Mouse (Mus musculus) mouse embryonic stem cell (cell line): ENCODE measurements around the gene Apba2.

Experiments used
- in situ Hi-C, 2 experiments: fragments of 300-500 bp; cut with MboI; formaldehyde crosslinking; loops; 1 replicate in 1 of 2; 3 replicates in 1 of 2; pipeline ENCODE4 v1.14.3; 2019 to 2020; ENCODE audit warnings: low sequenced_read_pairs in 2 of 2, low pct_unique_long_range_greater_than_20kb in 1 of 2, mixed read lengths in 1 of 2; ENCODE audit not compliant: unreplicated experiment in 1 of 2

Gene Apba2

GRCm38 (mm10) chr7:64501536-64502270, at the start of gene Apba2:
Gene Apba2 (plus strand): TSS chr7:64501706.
- in situ Hi-C loops, result loop anchor here in 1 of 2 experiments (25.0 kb wide), 1 partner anchor 236 kb away; no protein-coding TSS in a partner anchor

GRCm38 (mm10) chr7:64451861-64452382, 49.6 kb upstream of the Apba2 start:
- in situ Hi-C loops, result no loop called here

- in situ Hi-C loops, result no loop called here
Observed at GRCm38 (mm10) chr7:64452471-64453222, 48.9 kb upstream of the Apba2 start.

- in situ Hi-C loops, result no loop called here
Observed at GRCm38 (mm10) chr7:64456176-64456575, 45.3 kb upstream of the Apba2 start.

- in situ Hi-C loops, result no loop called here
Observed at GRCm38 (mm10) chr7:64456676-64457075, 44.8 kb upstream of the Apba2 start.

- in situ Hi-C loops, result no loop called here
Observed at GRCm38 (mm10) chr7:64457811-64458210, 43.7 kb upstream of the Apba2 start.

GRCm38 (mm10) chr7:64497438-64497837, 4.1 kb upstream of the Apba2 start:
- in situ Hi-C loops, result no loop called here

- in situ Hi-C loops, result loop anchor here in 1 of 2 experiments (25.0 kb wide), 1 partner anchor 235 kb away; no protein-coding TSS in a partner anchor
Observed at GRCm38 (mm10) chr7:64502271-64503180, 1.0 kb downstream of the Apba2 start.

- in situ Hi-C loops, result loop anchor here in 1 of 2 experiments (25.0 kb wide), 1 partner anchor 234 kb away; no protein-coding TSS in a partner anchor
Observed at GRCm38 (mm10) chr7:64503641-64504040, 2.1 kb downstream of the Apba2 start.

- in situ Hi-C loops, result loop anchor here in 1 of 2 experiments (25.0 kb wide), 1 partner anchor 233 kb away; no protein-coding TSS in a partner anchor
Observed at GRCm38 (mm10) chr7:64504691-64505231, 3.3 kb downstream of the Apba2 start.

GRCm38 (mm10) chr7:64505571-64505970, 4.1 kb downstream of the Apba2 start:
- in situ Hi-C loops, result loop anchor here in 1 of 2 experiments (25.0 kb wide), 1 partner anchor 232 kb away; no protein-coding TSS in a partner anchor

- in situ Hi-C loops, result loop anchor here in 1 of 2 experiments (25.0 kb wide), 1 partner anchor 228 kb away; no protein-coding TSS in a partner anchor
Observed at GRCm38 (mm10) chr7:64508826-64509225, 7.3 kb downstream of the Apba2 start.

- in situ Hi-C loops, result loop anchor here in 1 of 2 experiments (10.0 to 25.0 kb wide), 2 partner anchors 65 to 227 kb away; no protein-coding TSS in a partner anchor
Observed at GRCm38 (mm10) chr7:64509911-64510310, 8.4 kb downstream of the Apba2 start.

GRCm38 (mm10) chr7:64510526-64511210, 9.2 kb downstream of the Apba2 start:
- in situ Hi-C loops, result loop anchor here in 1 of 2 experiments (10.0 to 25.0 kb wide), 2 partner anchors 66 to 227 kb away; no protein-coding TSS in a partner anchor

GRCm38 (mm10) chr7:64513621-64514020, 12.1 kb downstream of the Apba2 start:
- in situ Hi-C loops, result loop anchor here in 1 of 2 experiments (10.0 to 25.0 kb wide), 2 partner anchors 69 to 224 kb away; no protein-coding TSS in a partner anchor

GRCm38 (mm10) chr7:64515280-64515679, 13.8 kb downstream of the Apba2 start:
- in situ Hi-C loops, result loop anchor here in 1 of 2 experiments (10.0 to 25.0 kb wide), 2 partner anchors 70 to 222 kb away; no protein-coding TSS in a partner anchor

GRCm38 (mm10) chr7:64515891-64516290, 14.4 kb downstream of the Apba2 start:
- in situ Hi-C loops, result loop anchor here in 1 of 2 experiments (10.0 to 25.0 kb wide), 2 partner anchors 71 to 221 kb away; no protein-coding TSS in a partner anchor
